Mouse (Mus musculus): ENCODE results near the gene 1700007K13Rik.

DNA sequence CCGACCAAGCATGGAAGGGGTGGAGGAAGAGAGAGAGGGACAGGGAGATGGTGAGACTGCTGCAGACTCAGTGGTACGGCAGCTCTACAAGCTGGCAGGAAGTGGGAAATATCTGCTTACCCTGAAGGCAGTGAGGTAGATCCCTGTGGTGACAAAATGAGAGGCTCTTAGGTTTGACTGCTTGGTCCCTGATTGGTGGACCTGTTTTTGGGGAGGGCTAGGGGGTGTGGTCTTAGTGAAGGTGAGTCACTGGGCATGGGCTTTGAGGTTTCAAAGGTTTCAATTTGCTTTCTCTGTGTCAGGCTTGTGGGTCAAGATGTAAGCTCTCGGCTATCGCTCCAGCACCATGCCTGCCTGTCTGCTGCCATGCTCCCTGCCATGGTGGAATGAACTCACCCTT is 21.1 kb downstream of the 1700007K13Rik start:
- TF ChIP-seq CTCF (IDR thresholded peaks at IDR 0.05; ENCODE audit: low read depth, low read length), result no peak
- no peak for TF ChIP-seq GATA1 (IDR thresholded peaks at IDR 0.05; ENCODE audit: borderline replicate concordance, low read length)
- TF ChIP-seq TAL1 (conservative IDR thresholded peaks at IDR 0.05; ENCODE audit: low read depth, low read length), result no peak
